Mouse (Mus musculus): ENCODE measurements at regions not wholly inside any gene's neighbourhood (a gene's known extent, or its start where the extent isn't known, plus 50 kb on each side); places are given as distances from the start of the nearest gene placed in this dataset.

- in situ Hi-C loops (cut with MboI, MseI), result no loop called here
Observed at GRCm38 (mm10) chr7:39866674-39867428, 349.3 kb downstream of the Zfp619 start.

- in situ Hi-C loops (cut with MboI, MseI), result no loop called here
Observed at GRCm38 (mm10) chr7:39867451-39867850, 349.9 kb downstream of the Zfp619 start.

GRCm38 (mm10) chr7:39882113-39882512, 364.5 kb downstream of the Zfp619 start:
- in situ Hi-C loops (cut with MboI, MseI), result no loop called here

DNA sequence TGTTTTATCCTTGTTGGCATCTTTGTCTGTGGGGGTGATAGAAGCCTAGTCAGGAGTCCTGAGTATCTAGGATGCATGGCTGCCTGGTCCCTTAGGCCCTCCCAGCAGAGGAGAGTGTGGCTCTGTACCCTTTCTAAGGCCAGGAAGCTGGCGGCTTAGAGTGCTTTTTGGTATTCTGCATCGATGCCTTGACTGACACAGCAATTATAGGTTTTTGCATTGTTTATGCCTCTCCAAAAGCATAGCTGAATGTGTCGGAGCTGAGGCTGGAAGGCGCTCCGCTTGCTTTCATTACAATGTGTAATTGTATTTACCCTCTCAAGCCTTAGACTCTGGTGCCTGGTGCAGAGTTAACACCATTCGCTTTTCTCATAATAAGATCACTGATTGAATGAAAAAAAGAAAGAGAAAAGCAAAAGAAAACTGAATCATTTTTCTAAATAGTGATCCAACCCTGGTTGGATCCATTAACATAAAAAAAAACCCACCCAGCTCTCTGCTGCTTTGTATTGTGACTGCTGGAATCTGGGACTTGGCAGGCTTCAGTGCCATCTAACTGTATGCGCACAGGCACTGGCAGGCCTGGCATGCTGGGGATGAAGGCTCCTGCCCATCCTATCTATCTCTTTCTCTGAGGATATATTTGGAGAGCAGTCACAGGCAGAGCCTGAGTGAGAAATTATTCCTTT, 376.8 kb downstream of the Zfp619 start:
- in situ Hi-C loops (cut with MboI, MseI), result no loop called here

- in situ Hi-C loops (cut with MboI, MseI), result no loop called here
Observed at GRCm38 (mm10) chr7:39896918-39897317, 379.4 kb downstream of the Zfp619 start.

DNA sequence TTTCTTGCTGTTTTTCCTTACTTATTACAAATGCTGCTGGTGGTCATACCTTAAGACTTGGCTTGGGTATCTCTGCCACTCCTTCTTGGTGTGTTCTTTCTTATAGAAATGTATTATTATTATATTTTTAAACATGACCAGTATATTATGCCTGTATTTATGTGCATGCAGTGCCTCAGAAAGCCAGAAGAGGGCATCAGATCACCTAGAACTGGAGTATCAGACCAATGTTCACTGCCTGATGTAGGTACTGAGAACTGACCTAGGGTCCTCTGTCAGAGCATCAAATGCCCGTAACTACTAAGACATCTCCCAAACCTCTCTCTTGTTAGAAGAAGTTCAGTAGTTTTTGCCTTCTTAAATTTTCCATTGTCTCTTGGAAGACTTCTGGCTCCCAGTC, 380.7 kb downstream of the Zfp619 start:
- in situ Hi-C loops (cut with MboI, MseI), result no loop called here

GRCm38 (mm10) chr7:39933946-39934345, 416.4 kb downstream of the Zfp619 start:
- in situ Hi-C loops (cut with MboI, MseI), result no loop called here

- in situ Hi-C loops (cut with MboI, MseI), result no loop called here
Observed at GRCm38 (mm10) chr7:39937262-39937661, 419.7 kb downstream of the Zfp619 start.

DNA sequence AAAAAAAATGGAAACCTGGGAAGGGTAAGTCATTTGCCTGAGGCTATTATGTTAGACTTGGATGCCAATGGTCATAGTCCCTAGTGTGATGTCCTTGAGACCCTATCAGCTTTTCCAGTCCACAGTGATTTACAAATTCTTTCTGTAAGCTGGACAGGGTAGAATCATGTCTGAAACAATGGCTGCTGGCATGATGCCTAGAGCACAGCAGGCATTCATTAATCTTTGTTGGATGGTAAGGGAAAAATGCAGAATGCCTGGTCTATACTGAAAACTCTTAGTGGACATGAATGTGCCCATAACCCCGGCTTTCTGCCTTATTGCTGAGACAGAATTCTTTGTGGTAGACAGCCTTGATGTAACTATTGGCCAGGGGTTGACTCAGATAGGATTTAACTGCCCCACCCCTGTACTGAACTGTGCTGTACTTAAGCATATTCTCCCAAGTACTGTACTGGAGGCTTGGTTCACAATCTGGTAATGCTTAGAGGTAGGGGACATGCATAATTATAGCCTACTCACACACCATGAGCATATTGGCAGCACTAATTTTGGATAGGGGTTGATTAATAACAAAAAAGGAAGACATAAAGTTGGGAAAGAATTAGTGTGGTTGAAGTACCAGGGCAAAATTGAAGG, 424.8 kb downstream of the Zfp619 start:
- in situ Hi-C loops (cut with MboI, MseI), result no loop called here

GRCm38 (mm10) chr7:39954110-39954509, 436.5 kb downstream of the Zfp619 start:
- in situ Hi-C loops (cut with MboI, MseI), result no loop called here

GRCm38 (mm10) chr7:39954931-39955330, 437.4 kb downstream of the Zfp619 start:
- in situ Hi-C loops (cut with MboI, MseI), result no loop called here

DNA sequence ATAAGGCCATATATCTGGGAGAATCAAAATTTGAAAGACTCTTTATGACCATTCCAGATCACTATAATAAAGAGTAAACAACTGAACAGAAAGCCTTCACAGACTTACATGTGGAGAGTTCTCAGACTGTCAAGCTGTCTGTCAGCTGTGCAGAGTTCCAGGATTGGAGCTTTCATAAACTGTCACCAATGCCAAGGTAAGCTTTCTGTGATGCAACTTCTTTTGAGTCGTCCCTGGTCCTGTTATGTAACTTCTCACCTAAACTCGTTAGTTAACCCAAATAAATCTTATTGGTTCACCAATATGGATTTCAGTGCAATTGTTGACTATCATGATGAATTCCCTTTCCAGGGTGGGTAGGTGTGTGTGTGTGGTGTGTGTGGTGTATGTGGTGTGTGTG, 460.6 kb downstream of the Zfp619 start:
- in situ Hi-C loops (cut with MboI, MseI), result no loop called here

GRCm38 (mm10) chr7:39981647-39982046, 464.1 kb downstream of the Zfp619 start:
- in situ Hi-C loops (cut with MboI, MseI), result no loop called here

Data from T-helper 2 cell (primary cell).